Mouse (Mus musculus) thymus, adult 2 months (tissue): ENCODE measurements at regions not wholly inside any gene's neighbourhood (a gene's known extent, or its start where the extent isn't known, plus 50 kb on each side); places are given as distances from the start of the nearest gene placed in this dataset.

Source experiments
- DNase-seq: peaks from one replicate; pipeline ENCODE4 v3.0.0; 2021
- H3K27ac ChIP-seq: fragments of 200-500 bp; 2 replicates; pipeline ENCODE4 v1.5.1; 2012; ENCODE audit warnings: low read length, control low read depth; ENCODE audit not compliant: control insufficient read depth, insufficient read depth
- H3K27me3 ChIP-seq: fragments of 200-500 bp; 2 replicates; pipeline ENCODE4 v1.6.1; 2012; ENCODE audit warnings: mild to moderate bottlenecking, low read length, moderate library complexity, mixed read lengths; ENCODE audit not compliant: control insufficient read depth, insufficient read depth
- H3K36me3 ChIP-seq: fragments of 200-500 bp; 2 replicates; pipeline ENCODE4 v1.6.1; 2012; ENCODE audit warnings: mild to moderate bottlenecking, low read length, moderate library complexity; ENCODE audit not compliant: control insufficient read depth, insufficient read depth
- H3K4me1 ChIP-seq: fragments of 200-500 bp; replicated peaks from 2 replicates; pipeline ENCODE4 v1.6.1; 2012; ENCODE audit warnings: low read length; ENCODE audit not compliant: control insufficient read depth, insufficient read depth
- H3K4me3 ChIP-seq: fragments of 200-500 bp; 2 replicates; pipeline ENCODE4 v1.5.1; 2012; ENCODE audit warnings: mild to moderate bottlenecking, low read length, control low read depth, moderate library complexity; ENCODE audit not compliant: control insufficient read depth, insufficient read depth
- CTCF ChIP-seq: fragments of 200-500 bp; IDR thresholded peaks from 2 replicates; pipeline ENCODE4 v1.5.1; 2012; ENCODE audit warnings: mild to moderate bottlenecking, control low read depth, low read length, moderate library complexity, borderline replicate concordance; ENCODE audit not compliant: control insufficient read depth, poor library complexity, insufficient read depth; ENCODE audit errors: extremely low read depth
- POLR2A ChIP-seq: fragments of 200-500 bp; IDR thresholded peaks from 2 replicates; pipeline ENCODE4 v1.6.1; 2012; ENCODE audit warnings: mild to moderate bottlenecking, low read length, control low read depth, moderate library complexity; ENCODE audit not compliant: control insufficient read depth, poor library complexity, insufficient read depth; ENCODE audit errors: extremely low read depth
- WGBS: fragments of 180-500 bp; shearing (Covaris S2); methylation state at CpG from one replicate; pipeline ENCODE4 v1.1.7; 2018; 5-methylcytosine and 5-hydroxymethylcytosine counted together

DNA sequence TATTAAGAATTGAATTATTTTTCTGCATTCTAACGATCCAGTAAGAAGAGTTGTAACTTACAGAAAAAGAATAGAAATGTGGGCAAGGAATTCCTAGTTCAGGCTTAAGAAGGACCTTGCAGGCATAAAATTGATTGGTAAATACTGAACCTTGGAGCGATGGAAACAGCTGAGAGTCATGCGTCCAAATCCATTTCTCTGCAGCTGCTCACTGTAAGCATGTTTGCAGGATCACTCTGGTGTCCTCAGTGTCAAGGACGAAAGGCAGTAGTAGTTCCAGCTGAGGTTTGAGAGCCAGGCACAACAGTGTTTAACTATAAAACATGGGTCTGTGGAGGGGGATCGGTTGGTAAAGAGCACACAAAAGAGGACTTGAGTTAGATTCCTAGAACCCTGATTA, 89.1 kb upstream of the Rgma start:
- Histone ChIP-seq H3K4me1 (no peaks in the 10 kb centered on the region), H3K4me3 (no peak overlapping the region), H3K36me3 (no peaks in the 10 kb centered on the region), H3K27me3 (no peaks in the 10 kb centered on the region), H3K27ac (no peak overlapping the region)
- TF ChIP-seq POLR2A (no peak), CTCF (no peak)
- WGBS, result 95% methylated on average over 5 of the region's 5 CpGs
- DNase-seq, result no peak

DNA sequence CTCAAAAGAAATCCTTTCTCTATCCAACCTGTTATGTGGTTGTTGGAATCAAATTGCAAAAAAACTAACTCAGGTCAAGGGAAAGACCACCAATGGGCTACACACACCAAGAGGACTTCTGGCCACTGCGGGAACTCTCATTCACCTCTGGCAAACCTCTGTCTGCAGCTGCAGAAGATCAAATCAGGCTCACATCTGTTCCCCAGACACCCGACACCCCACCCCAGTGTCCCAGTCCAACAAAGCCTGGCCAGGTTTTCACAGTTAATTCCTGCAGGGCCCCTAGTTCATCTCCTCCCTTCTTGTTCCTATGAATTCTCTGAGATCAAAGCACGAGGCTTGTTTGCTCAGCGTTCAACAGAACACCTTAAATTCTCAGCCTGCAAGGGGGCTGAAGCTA, 82.0 kb upstream of the Rgma start:
- Histone ChIP-seq H3K4me1 (no peaks in the 10 kb centered on the region), H3K36me3 (no peaks in the 10 kb centered on the region), H3K27ac (no peak overlapping the region), H3K4me3 (no peak overlapping the region), H3K27me3 (no peaks in the 10 kb centered on the region)
- no peak for DNase-seq
- 54% methylated on average over 4 of the region's 4 CpGs for WGBS
- TF ChIP-seq CTCF (no peak), POLR2A (no peak)

DNA sequence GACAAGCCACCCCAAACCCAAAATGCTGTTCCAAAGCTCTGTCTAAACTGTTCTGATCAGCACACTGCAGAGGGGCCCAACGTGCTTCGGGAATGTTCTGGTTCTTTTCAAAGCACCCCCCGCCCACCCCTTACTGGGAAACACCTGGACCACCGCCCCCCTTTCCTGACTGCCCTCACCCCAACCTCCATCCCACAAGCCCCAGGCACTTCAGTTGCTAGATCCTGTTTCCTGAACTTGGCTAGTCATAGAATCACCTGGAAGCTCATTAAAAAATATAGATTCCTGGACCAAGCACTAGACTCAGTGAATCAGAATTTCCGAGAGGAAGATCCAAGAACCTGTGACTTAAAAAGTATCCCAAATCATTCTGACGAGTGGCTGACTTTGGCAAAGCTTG, 80.9 kb upstream of the Rgma start:
- 90% methylated on average over 6 of the region's 6 CpGs for WGBS
- no peaks in the 10 kb centered on the region for H3K36me3 ChIP-seq
- no peaks in the 10 kb centered on the region for H3K27me3 ChIP-seq
- no peak overlapping the region for H3K27ac ChIP-seq
- TF ChIP-seq POLR2A (no peak), CTCF (no peak)
- H3K4me1 ChIP-seq, result no peaks in the 10 kb centered on the region
- H3K4me3 ChIP-seq, result no peak overlapping the region
- no peak for DNase-seq

DNA sequence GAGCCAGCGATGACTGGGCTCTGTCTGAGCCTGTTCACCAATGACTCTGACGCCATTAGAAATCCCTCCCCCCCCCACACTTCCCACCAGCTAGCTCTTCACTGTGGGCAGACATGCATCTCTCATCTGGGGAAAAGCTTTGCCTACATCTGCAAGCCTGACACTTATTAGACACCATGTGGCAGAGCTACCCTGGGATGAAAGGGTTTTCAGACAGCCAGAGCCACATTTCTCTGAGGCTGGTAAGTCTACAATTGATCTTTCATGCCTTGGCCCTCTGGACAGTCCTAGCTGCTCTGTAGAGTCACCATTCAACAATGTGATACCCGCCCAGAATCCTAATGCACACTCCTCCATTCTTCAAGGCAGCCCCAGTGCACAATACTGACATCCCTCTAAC, 72.8 kb upstream of the Rgma start:
- Histone ChIP-seq H3K27ac (no peak overlapping the region), H3K4me3 (no peak overlapping the region), H3K27me3 (no peaks in the 10 kb centered on the region), H3K4me1 (no peaks in the 10 kb centered on the region), H3K36me3 (no peaks in the 10 kb centered on the region)
- DNase-seq, result no peak
- WGBS, result 79% methylated on average over 3 of the region's 3 CpGs
- no peak for TF ChIP-seq CTCF
- no peak for TF ChIP-seq POLR2A

DNA sequence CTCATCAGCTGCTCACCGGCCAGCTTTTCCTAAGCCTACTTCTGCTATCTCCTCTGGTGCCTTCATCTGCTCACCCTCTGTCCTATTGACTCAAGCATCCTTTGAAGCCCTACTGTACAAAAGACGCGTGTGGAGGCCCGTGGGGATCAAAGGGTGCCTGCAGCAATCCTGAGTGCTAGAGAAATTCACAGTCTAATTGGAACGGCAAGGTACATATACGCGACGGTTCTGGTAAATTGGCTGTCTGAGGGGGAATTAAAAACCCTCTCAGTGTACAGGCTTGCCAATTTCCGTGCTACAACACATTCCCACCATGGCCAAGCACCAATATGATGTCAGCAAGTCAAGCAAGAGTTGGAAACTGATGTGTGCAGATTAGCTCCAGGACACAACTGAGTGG, 71.5 kb upstream of the Rgma start:
- no peaks in the 10 kb centered on the region for H3K4me1 ChIP-seq
- 82% methylated on average over 9 of the region's 9 CpGs for WGBS
- no peaks in the 10 kb centered on the region for H3K27me3 ChIP-seq
- H3K27ac ChIP-seq, result no peak overlapping the region
- TF ChIP-seq POLR2A (no peak), CTCF (no peak)
- DNase-seq, result no peak
- H3K36me3 ChIP-seq, result no peaks in the 10 kb centered on the region
- H3K4me3 ChIP-seq, result no peak overlapping the region

DNA sequence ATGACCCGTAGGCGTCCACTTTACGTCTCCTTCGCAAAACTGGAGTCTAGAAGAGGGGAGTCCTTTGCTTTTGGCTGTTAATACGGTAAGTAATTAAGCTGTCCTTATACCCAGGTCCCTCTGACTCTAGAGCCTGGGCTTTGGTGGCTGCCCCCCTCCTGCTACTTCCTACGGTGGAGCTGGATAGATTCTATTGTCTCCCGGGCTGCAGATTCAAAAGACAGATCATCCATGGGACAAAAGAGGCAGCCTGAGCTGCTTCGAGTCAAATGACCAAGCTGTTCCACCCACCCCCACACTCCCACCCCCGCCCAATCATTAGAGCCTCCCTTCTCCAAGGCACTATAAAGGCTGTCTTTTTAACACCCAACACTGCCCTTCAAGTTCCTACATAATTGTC, 70.5 kb upstream of the Rgma start:
- WGBS, result 32% methylated on average over 9 of the region's 9 CpGs
- no peak overlapping the region for H3K4me3 ChIP-seq
- H3K27ac ChIP-seq, result no peak overlapping the region
- H3K27me3 ChIP-seq, result no peaks in the 10 kb centered on the region
- H3K4me1 ChIP-seq, result no peaks in the 10 kb centered on the region
- no peak for DNase-seq
- no peaks in the 10 kb centered on the region for H3K36me3 ChIP-seq
- TF ChIP-seq POLR2A, result no peak
- no peak for TF ChIP-seq CTCF

DNA sequence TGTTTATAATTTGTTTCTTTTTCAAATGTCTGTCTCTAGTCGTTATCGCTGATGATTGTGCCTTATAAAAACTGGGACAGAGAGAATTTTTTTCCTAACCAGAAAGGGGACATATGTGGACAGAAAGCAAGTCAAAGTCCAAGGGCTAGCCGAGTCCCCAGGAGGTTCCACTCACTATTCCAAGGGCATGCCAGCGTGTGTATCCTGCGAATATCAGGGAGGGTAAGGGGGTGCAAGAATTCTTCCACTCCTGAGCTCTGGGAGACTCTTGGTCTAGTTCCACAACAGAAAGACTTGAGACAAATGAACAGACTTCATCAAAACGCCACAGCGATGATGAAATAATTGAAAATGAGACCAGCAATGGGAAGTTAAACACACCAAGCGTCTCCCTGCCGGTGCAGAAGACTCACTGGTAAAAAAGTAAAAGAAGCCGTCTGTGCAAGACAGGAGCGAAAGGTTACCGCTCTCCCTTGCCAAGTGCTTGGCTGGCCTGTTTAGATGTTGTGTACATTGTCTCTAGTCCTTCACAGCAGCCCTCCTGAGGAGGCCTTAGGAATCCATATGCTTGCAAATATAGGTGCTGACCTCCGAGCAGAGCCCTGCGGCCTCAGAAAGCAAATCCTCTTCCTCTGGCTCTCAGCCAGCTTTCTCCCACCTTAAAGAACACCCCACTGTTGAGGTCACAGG, 69.9 kb upstream of the Rgma start:
- no peak for TF ChIP-seq CTCF
- 39% methylated on average over 14 of the region's 14 CpGs for WGBS
- H3K27ac ChIP-seq, result no peak overlapping the region
- H3K4me1 ChIP-seq, result no peaks in the 10 kb centered on the region
- no peak overlapping the region for H3K4me3 ChIP-seq
- no peak for DNase-seq
- no peaks in the 10 kb centered on the region for H3K27me3 ChIP-seq
- no peaks in the 10 kb centered on the region for H3K36me3 ChIP-seq
